Mouse (Mus musculus): ENCODE measurements at regions not wholly inside any gene's neighbourhood (a gene's known extent, or its start where the extent isn't known, plus 50 kb on each side); places are given as distances from the start of the nearest gene placed in this dataset.
A peak's percentile ranks its signal among the peaks of the same experiment; 100 is the strongest.

GRCm38 (mm10) chr15:5355332-5355731 is 111.3 kb upstream of the Ptger4 start:
- DNase-seq (ENCODE audit: low spot score), result no peak

GRCm38 (mm10) chr15:5354328-5354727 is 110.3 kb upstream of the Ptger4 start:
- no peak for DNase-seq (ENCODE audit: low spot score)

- DNase-seq (ENCODE audit: low spot score), result no peak
These were observed 104.9 kb upstream of the Ptger4 start for GRCm38 (mm10) chr15:5348881-5349280.

GRCm38 (mm10) chr15:5347674-5348073 is 103.7 kb upstream of the Ptger4 start:
- no peak for DNase-seq (ENCODE audit: low spot score)

GRCm38 (mm10) chr15:5346955-5347354 is 103.0 kb upstream of the Ptger4 start:
- DNase-seq (ENCODE audit: low spot score), result no peak

GRCm38 (mm10) chr15:5343794-5344193 is 99.8 kb upstream of the Ptger4 start:
- peak; percentile 41 for DNase-seq (ENCODE audit: low spot score)

- DNase-seq (ENCODE audit: low spot score), result no peak
These were observed 91.7 kb upstream of the Ptger4 start for GRCm38 (mm10) chr15:5335528-5336268.

GRCm38 (mm10) chr15:5326996-5327395 is 83.0 kb upstream of the Ptger4 start:
- DNase-seq (ENCODE audit: low spot score), result no peak

GRCm38 (mm10) chr15:5321691-5322090 is 77.7 kb upstream of the Ptger4 start:
- no peak for DNase-seq (ENCODE audit: low spot score)

- no peak for DNase-seq (ENCODE audit: low spot score)
These were observed 68.2 kb upstream of the Ptger4 start for GRCm38 (mm10) chr15:5312231-5312630.

GRCm38 (mm10) chr15:5310035-5310434 is 66.0 kb upstream of the Ptger4 start:
- DNase-seq (ENCODE audit: low spot score), result no peak

GRCm38 (mm10) chr15:5302403-5302802 is 58.4 kb upstream of the Ptger4 start:
- DNase-seq (ENCODE audit: low spot score), result no peak

GRCm38 (mm10) chr15:5299807-5300206 is 55.8 kb upstream of the Ptger4 start:
- DNase-seq (ENCODE audit: low spot score), result no peak

- no peak for DNase-seq (ENCODE audit: low spot score)
These were observed 53.0 kb upstream of the Ptger4 start for GRCm38 (mm10) chr15:5296949-5297348.
